Mouse (Mus musculus): ENCODE measurements around the gene Zfp947. TPM values are rescaled to one million over a fixed set of nuclear protein-coding genes. Genes with fewer than 3 reads are reported as not detected.
"Not testable (repeated sequence)": the region's sequence is repeated elsewhere in the genome, so short reads cannot be mapped to it uniquely, and the experiment has no call there.

The Zfp947 gene
- total RNA-seq (2021), result 1 to 10 TPM in 1 of 2 experiments, under 1 TPM in 1; 0.99 to 2.1 TPM
- long read RNA-seq, experiment 1, partial matches to known transcripts, result 0 of 4 reads
- long read RNA-seq, experiment 1, other reads (novel, unspliced or antisense), result 1 of 4 reads
- long read RNA-seq, experiment 2, partial matches to known transcripts, result 0 of 1 reads
- long read RNA-seq, experiment 2, other reads (novel, unspliced or antisense), result 0 of 1 reads

DNA sequence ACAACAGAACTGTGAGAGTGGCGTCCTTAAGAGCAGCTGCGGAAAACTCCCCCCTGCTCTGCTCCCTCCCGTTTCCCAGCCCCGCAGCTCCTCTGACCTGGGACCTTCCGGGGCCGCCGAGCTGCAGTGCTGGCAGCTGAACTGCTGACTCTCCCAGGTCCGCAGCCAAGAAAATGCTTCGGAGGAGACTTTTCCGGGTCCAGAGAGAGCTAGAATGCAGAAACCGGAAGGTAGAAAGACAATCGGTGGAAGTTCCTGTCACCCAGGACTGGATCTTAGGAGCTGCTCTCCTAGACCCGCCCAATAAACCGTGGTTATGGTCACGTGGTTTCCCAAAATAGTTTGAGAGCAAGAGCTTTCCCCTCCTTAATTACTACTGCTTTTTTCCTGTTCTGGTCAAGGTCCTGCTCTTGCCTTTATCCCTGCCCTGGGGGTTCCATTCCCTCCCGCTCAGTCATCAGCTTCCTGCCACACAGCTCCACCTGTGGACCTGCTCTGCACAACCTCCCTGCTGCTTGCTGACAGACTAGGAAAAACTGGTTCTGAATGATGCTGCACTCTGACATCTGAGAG is at the start of gene Zfp947:
Gene Zfp947, minus strand, starts transcription at position 469 of the 573 bp plus-strand sequence.
- peak; percentile 59 for DNase-seq

DNA sequence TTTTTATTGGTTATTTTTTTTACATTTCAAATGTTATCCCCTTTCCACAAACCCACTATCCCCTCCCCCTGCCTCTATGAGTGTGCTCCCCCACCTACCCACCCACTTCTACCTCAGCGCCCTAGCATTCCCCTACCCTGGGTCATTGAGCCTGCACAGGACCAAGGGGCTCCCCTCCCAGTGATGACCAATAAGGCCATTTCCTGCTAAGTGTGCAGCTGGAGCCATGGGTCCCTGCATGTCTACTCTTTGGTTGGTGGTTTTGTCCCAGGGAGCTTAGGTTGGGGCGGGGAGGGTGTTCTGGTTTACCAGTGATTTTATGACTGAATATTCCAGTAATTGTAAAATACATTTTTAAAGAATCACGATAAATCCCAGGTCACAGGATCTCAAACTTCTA is 686 bp downstream of the Zfp947 start:
- not testable (repeated sequence) for DNase-seq

DNA sequence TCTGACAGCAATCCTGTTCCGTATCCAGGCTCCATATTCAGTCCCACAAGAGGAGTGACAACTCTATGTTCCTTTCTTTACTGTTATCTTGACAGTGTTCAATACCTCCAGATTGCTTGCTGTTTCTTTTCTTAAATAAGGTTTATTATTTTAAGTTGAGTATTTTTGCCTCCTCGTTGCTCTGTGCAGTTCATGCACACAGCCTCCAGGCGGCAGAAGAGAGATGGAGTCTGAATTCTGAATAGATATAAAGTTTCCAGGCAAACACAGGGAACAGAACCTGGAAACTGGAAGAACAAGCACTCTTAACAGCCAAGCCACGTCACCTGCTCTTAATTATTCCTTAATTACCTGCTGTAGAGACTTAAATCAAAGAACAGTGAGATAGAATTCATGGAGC is 12.0 kb downstream of the Zfp947 start:
- not testable (repeated sequence) for DNase-seq

DNA sequence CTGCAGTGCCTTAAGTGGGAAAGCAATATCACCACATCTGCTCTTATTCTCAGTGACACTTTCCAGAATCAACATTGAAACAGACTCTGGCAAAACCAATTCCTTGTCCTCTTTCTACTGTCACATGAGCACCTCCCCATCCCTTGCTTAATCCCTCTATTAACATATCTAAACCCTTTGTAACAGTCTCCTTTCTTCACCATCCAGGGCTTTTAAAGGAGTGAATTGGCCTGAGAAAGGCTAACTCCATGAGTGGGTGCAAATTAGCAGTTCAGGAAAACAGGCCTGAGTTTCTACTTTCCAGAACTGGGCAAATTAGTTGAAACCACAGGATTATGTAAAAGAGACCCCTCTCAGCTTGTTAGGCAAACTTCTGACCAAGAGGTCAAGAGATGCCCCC is 47.2 kb downstream of the Zfp947 start:
- no peak for DNase-seq

Other genes starting within 250 kb of the Zfp947 start
- gene Zfp942, start 203.7 kb downstream of the Zfp947 start, total RNA-seq (2021), result 10 to 100 TPM in 1 of 2 experiments, 1 to 10 TPM in 1; 8.2 to 12.8 TPM
- 10 to 100 TPM; 12.5 to 17.5 TPM for gene Zfp943, start 203.6 kb downstream of the Zfp947 start, total RNA-seq (2021)
- 1 to 10 TPM; 3.9 to 4.9 TPM for gene Zfp994, start 59.4 kb upstream of the Zfp947 start, total RNA-seq (2021)
- gene CT030661.1, start 148.6 kb upstream of the Zfp947 start, total RNA-seq (2021), result 10 to 100 TPM in 1 of 2 experiments, 1 to 10 TPM in 1; 9.6 to 11.7 TPM
- gene Zfp944, start 195.2 kb upstream of the Zfp947 start, total RNA-seq (2021), result 1 to 10 TPM; 6.1 to 8.1 TPM
- gene Zfp758, start 195.3 kb upstream of the Zfp947 start, total RNA-seq (2021), result 1 to 10 TPM; 8.1 to 9.7 TPM

All from adrenal gland, postnatal 10 days (tissue).